Mouse (Mus musculus) ES-Bruce4 (cell line): Measurements from ENCODE around the gene D430041D05Rik.
"Not testable (repeated sequence)": the region's sequence is repeated elsewhere in the genome, so short reads cannot be mapped to it uniquely, and the experiment has no call there.

Source experiments
- CTCF ChIP-seq: IDR thresholded peaks from one replicate; pipeline ENCODE4 v1.8.1; 2011; ENCODE audit warnings: low read depth, low read length
- EP300 ChIP-seq: IDR thresholded peaks from 2 replicates; pipeline ENCODE4 v1.6.1; 2011; ENCODE audit warnings: low read depth, low read length; ENCODE audit not compliant: insufficient read depth

GRCm38 (mm10) chr2:104097396-104097795 lies 313.4 kb downstream of the D430041D05Rik start:
- not testable (repeated sequence) for TF ChIP-seq EP300, CTCF
